Mouse (Mus musculus): ENCODE results near the gene Slc39a5.
A peak's percentile ranks its signal among the peaks of the same experiment; 100 is the strongest.

The Slc39a5 gene

GRCm38 (mm10) chr10:128409692-128410559 lies 8.9 kb upstream of the Slc39a5 start:
- DNase-seq = peak; percentile 98

GRCm38 (mm10) chr10:128408591-128409535 lies 7.8 kb upstream of the Slc39a5 start:
- DNase-seq = peak; percentile 66

GRCm38 (mm10) chr10:128403931-128404330 lies 2.9 kb upstream of the Slc39a5 start:
- no peak for DNase-seq

GRCm38 (mm10) chr10:128401638-128402037 lies 609 bp upstream of the Slc39a5 start:
- DNase-seq = no peak

GRCm38 (mm10) chr10:128400338-128400737 lies 691 bp downstream of the Slc39a5 start:
- DNase-seq = no peak

GRCm38 (mm10) chr10:128397466-128397865 lies 3.6 kb downstream of the Slc39a5 start:
- no peak for DNase-seq

- DNase-seq = no peak
Observed at GRCm38 (mm10) chr10:128396716-128397264, 4.2 kb downstream of the Slc39a5 start.

GRCm38 (mm10) chr10:128396017-128396673 lies 4.9 kb downstream of the Slc39a5 start:
- DNase-seq = no peak

GRCm38 (mm10) chr10:128391850-128392249 lies 9.2 kb downstream of the Slc39a5 start:
- DNase-seq = no peak

- DNase-seq = no peak
Observed at GRCm38 (mm10) chr10:128390366-128390765, 10.7 kb downstream of the Slc39a5 start.

- no peak for DNase-seq
Observed at GRCm38 (mm10) chr10:128389570-128389969, 11.5 kb downstream of the Slc39a5 start.

GRCm38 (mm10) chr10:128388941-128389340 lies 12.1 kb downstream of the Slc39a5 start:
- no peak for DNase-seq

- DNase-seq = no peak
Observed at GRCm38 (mm10) chr10:128385902-128386301, 15.1 kb downstream of the Slc39a5 start.

- no peak for DNase-seq
Observed at GRCm38 (mm10) chr10:128382482-128382881, 18.5 kb downstream of the Slc39a5 start.

- peak; percentile 57 for DNase-seq
Observed at GRCm38 (mm10) chr10:128380565-128380964, 20.5 kb downstream of the Slc39a5 start.

GRCm38 (mm10) chr10:128379260-128379659 lies 21.8 kb downstream of the Slc39a5 start:
- DNase-seq = no peak

GRCm38 (mm10) chr10:128378462-128378861 lies 22.6 kb downstream of the Slc39a5 start:
- DNase-seq = no peak

GRCm38 (mm10) chr10:128377940-128378448 lies 23.0 kb downstream of the Slc39a5 start:
- DNase-seq = no peak

- DNase-seq = peak; percentile 70
Observed at GRCm38 (mm10) chr10:128377222-128377939, 23.6 kb downstream of the Slc39a5 start.

- peak; percentile 94 for DNase-seq
Observed at GRCm38 (mm10) chr10:128376455-128377211, 24.4 kb downstream of the Slc39a5 start, which contains the start of gene Ankrd52. Gene Ankrd52, plus strand, starts transcription at chr10:128377115.

GRCm38 (mm10) chr10:128376099-128376454 lies 25.0 kb downstream of the Slc39a5 start:
- no peak for DNase-seq
